Comparison of ENCODE assay signal across 19 mouse cellular contexts in genomic region chr10:7845136-7845535, GRCm38 (mm10). TPM values are rescaled to one million over a fixed set of nuclear protein-coding genes. Genes with fewer than 3 reads are reported as not detected.
"Had no signal": no experiment of that assay in that cellular context is flagged by ENCODE, and none has a peak within 500 bp of the region (broad histone marks: within the 10 kb centered on the region; RNA-seq: fewer than 3 reads in every experiment).

No protein-coding gene starts in this region.

- H3K4me1 ChIP-seq: midbrain, embryonic 10.5 days; midbrain, embryonic 12.5 days; neural tube, embryonic 13.5 days; stomach, embryonic 15.5 days had no signal

- H3K27me3 ChIP-seq: midbrain, embryonic 12.5 days; neural tube, embryonic 13.5 days; neural tube, embryonic 15.5 days; stomach, embryonic 15.5 days had no signal

- DNase-seq: lung, adult 18-20 months; lung, embryonic 14.5 days; lung, postnatal 10 days; midbrain, embryonic 14.5 days; retina, postnatal 1 day; right cerebral cortex, adult 18-20 months; right cerebral cortex, postnatal 25 days; right cerebral cortex, postnatal 4 days; thymus, adult 2 months; thymus, postnatal 25 days; thymus, postnatal 4 days had no signal

- H3K27ac ChIP-seq: midbrain, embryonic 10.5 days; midbrain, embryonic 12.5 days; neural tube, embryonic 13.5 days; neural tube, embryonic 15.5 days; stomach, embryonic 15.5 days; stomach, postnatal 0 days had no signal

- H3K36me3 ChIP-seq: midbrain, embryonic 10.5 days; midbrain, embryonic 12.5 days; neural tube, embryonic 13.5 days; neural tube, embryonic 15.5 days; stomach, embryonic 15.5 days had no signal

- H3K4me3 ChIP-seq: midbrain, embryonic 10.5 days; midbrain, embryonic 12.5 days; myocyte; neural tube, embryonic 13.5 days; neural tube, embryonic 15.5 days; stomach, embryonic 15.5 days had no signal

- H3K9me3 ChIP-seq: midbrain, embryonic 10.5 days; midbrain, embryonic 12.5 days; neural tube, embryonic 13.5 days; neural tube, embryonic 15.5 days; stomach, embryonic 15.5 days had no signal

RNA-seq across cellular contexts. Expression of gene Zc3h12d, which starts 12.9 kb away (rescaled TPM):
- total RNA-seq: megakaryocyte-erythroid progenitor cell, adult 5-6 weeks had no signal
- polyA plus RNA-seq: myocyte had no signal
